Mouse (Mus musculus): ENCODE data around the gene Gm9508.

The Gm9508 gene

DNA sequence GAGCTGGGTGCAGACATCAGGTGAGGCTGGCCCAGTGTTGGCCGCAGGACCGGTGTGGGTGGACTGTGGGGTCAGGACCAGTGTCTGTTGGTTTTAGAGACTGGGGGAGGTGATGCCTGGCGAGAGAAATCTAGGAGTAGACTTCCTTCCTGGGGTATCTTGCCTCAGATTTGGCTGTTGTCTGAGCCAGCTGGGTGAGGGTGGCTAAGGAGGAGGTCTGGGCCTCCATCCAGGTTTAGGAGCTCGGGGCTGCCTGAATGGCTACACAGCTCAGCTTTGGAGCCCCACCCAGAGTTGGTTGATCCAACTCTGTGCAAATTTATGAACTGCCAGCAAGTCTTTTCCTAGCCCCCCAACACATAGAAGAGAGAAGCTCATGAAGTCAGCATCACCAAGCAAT lies 29.6 kb downstream of the Gm9508 start:
- DNase-seq = no peak

GRCm38 (mm10) chr10:77666342-77666741 lies 30.7 kb downstream of the Gm9508 start:
- no peak for DNase-seq

DNA sequence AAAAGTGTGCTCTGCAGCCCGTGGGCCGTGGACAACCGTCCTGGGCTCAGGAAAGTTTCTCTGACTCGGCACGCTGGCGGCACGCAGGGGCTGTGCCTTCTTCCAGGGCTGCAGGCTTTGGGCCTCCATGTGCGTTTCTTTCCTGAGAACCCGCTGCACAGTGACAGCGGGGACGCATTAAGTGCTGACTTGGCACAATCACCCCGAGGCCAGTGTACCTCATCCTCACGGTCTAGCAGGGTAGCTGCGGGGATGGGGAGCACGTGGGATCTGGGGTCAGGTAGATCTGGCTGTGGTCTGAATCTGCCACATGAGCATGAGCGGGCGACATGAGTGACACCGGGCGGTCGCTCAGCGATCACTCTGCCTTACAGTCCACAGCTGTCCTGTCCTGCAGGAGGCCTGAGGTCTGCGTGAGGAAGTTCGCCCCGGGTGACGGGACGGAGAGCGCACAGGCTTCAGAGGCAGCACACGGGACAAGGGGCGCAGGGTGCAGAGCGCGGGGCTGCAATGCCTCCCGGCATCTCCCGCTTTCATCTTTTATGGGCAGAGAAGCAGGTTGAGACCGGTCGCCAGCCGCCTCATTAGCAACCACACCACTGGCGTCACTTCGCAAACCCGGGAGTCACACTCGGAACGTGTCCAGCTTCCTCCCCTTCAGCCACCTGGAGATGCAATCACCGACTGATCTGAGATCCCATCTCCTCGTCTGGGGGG lies 32.9 kb downstream of the Gm9508 start:
- DNase-seq = no peak

DNA sequence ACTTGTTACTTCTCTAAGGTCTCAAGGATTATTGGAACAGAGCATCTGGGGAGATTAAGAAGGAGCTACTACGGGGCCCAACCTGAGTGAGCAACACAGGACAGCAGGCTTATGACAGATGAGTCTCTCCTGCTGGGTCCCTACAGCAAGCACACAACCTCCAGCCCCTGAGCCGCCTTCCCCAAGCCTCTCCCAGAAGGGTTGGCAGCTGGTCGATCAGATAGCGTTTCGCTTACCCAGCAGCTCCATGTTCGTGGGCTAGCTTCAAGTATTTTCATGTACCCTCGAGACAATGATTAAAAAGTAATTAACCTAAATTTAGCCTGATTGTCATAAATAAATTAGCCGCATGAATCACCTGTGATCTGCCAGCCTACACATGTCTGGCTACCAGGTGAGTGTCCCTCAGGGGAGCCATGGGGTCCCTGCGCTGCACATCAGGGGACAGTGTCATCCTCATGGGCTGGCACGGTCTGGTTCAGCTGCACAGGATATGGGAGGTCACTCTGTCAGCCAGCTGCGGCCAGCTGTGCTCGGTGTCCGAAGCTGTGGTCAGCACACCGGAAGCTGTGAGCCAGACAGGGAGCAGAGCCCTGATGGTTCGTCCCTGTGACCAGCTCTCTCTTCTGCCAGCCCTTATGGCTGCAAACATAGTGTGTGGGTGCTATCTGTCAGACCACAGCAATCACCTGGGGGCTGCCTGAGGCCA lies 38.6 kb downstream of the Gm9508 start:
- peak; percentile 70 for DNase-seq

DNA sequence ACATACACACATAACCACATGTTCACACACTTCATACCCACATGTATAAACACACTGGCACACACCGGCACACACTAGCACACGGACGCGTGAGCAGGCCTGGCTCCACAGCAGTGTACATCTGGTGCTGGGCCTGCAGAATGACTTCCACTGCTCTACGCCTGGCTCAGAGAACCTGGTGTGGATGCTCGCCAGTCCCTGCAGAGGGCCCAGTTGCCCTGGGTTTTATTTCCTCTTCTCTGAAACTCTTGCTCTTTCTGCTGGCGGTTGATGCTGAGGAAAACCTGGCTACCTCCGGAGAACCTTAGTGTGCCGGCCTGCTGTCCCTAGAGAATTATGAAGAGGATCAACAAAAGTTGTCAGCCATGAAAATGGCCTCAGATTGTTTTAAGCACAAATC lies 45.0 kb downstream of the Gm9508 start:
- DNase-seq = no peak

DNA sequence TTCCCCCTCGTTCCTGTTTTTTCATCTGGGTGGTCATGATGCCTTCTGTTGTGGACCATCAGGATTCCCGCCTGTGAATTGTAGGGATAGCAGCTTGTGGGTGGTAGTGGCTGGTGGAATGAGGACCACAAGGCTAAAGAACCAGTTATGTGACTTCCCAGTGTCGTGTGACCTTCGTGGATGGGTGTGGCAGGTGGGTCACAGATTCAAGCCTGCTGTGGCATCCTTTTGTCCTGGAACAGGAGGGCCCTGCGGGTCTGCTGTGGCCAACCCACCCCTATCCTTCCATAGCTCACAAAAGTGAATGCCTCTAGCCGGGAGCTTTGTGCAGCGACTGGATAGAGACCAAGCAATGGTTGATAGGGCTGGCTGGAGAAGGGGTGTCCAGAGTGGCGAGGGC lies 49.1 kb downstream of the Gm9508 start:
- DNase-seq = no peak

DNA sequence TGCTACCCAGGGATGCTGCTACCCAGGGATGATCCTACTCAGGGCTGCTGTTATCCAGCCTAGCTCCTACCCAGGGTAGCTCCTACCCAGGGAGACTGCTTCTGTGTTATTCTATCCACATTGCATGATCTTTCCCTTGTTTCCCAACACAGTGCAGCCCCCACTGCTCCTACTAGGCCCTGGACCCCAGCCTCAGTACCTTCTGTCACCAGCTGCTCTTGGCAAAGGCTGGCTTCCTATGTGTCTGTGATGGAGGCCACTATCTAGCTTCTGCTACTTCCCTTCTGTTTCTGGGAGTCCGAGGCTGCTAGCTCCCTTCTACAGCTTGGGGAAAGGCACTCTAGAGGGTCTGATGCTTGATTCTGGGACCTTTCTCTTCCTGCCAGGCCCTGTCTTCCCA lies 49.6 kb downstream of the Gm9508 start:
- no peak for DNase-seq
